Mouse (Mus musculus) kidney, adult 2 months (tissue): ENCODE measurements at regions not wholly inside any gene's neighbourhood (a gene's known extent, or its start where the extent isn't known, plus 50 kb on each side); places are given as distances from the start of the nearest gene placed in this dataset.

ENCODE experiments used
- CTCF ChIP-seq: fragments of 200-500 bp; conservative IDR thresholded peaks from 2 replicates; pipeline ENCODE4 v1.5.1; 2011; ENCODE audit warnings: low read depth, mild to moderate bottlenecking, control low read depth, low read length, moderate library complexity, mixed read lengths; ENCODE audit not compliant: insufficient read depth, insufficient read length
- POLR2A ChIP-seq: fragments of 200-500 bp; IDR thresholded peaks from one replicate; pipeline ENCODE4 v1.6.1; 2011; ENCODE audit warnings: low read depth, low read length, control low read depth

- TF ChIP-seq CTCF: no peak
- TF ChIP-seq POLR2A: no peak
These were observed 68.6 kb upstream of the Zfp637 start for GRCm38 (mm10) chr6:117772396-117772795.
